Mouse (Mus musculus): Measurements from ENCODE around the gene Hdgf. TPM values are rescaled to one million over a fixed set of nuclear protein-coding genes. Genes with fewer than 3 reads are reported as not detected.
"Not testable (repeated sequence)": the region's sequence is repeated elsewhere in the genome, so short reads cannot be mapped to it uniquely, and the experiment has no call there.

Hdgf gene
- 140 and 1,011 TPM in 2 replicates for polyA plus RNA-seq (2012; ENCODE audit: insufficient read depth, low replicate concordance)

DNA sequence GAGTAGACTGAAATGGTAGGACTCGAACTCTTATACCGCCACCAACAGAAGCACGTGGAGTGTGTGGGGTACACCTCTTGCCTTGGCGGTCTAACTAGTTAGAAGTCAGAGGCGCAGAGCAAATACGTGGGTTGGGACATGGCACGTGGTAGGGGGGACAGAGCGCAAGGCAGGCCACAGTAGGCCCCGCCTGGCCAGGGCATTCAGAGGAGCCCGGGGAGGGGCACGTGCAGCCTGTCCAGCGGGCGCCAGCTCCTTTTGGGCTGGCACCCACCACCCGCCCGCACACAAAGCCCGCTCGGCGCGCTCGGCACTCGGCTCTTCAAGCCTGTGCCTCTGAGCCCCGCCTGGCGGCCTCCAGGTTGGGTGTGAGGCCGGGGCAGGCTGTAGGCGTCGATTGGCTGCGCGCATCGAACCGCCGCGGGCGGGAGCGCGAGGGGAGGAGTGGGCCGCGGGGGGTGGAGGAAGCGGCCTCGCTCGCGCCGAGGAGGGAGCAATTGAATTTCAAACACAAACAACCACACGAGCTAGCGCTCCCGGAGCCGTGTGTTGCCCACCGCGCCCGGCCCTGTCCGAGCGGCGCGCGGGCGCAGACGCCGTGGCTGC, at the start of gene Hdgf:
Hdgf (plus strand) TSS at position 442 of the 606 bp plus-strand sequence.
- TF ChIP-seq FLI1 (IDR thresholded peaks at IDR 0.05; ENCODE audit: low read length) (no peak), GATA1 (IDR thresholded peaks at IDR 0.05; ENCODE audit: borderline replicate concordance, low read length) (no peak)
- peak within 1 kb of the TSS; percentile 98 for H3K4me3 ChIP-seq (replicated peaks)
- H3K4me1 ChIP-seq = peaks cover 67% of the 10 kb centered on the region
- no peaks in the 10 kb centered on the region for H3K27me3 ChIP-seq (replicated peaks)
- H3K36me3 ChIP-seq (replicated peaks; ENCODE audit: low read length) = peaks cover 4% of the 10 kb centered on the region
- no peaks in the 10 kb centered on the region for H3K9me3 ChIP-seq

DNA sequence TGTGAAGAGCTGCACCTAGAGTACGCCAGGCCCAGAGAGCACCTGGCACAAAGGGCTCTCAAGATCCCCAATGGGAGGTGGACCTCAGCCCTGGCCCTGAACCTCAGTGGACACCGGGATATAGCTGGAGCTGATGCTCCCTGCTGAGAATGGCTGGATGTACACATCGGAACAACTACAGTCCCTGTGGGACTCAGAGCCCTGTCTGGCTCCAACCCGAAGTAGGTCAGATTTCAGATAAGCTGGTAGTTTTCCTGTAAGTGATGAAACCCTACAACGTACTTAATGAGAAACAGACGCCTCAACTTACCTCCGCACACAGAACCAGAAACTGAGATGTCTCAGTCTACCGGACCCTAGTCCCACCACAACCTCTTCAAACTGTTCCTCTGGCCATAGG, 48.5 kb upstream of the Hdgf start:
- peaks cover 70% of the 10 kb centered on the region for H3K36me3 ChIP-seq (replicated peaks; ENCODE audit: low read length)

DNA sequence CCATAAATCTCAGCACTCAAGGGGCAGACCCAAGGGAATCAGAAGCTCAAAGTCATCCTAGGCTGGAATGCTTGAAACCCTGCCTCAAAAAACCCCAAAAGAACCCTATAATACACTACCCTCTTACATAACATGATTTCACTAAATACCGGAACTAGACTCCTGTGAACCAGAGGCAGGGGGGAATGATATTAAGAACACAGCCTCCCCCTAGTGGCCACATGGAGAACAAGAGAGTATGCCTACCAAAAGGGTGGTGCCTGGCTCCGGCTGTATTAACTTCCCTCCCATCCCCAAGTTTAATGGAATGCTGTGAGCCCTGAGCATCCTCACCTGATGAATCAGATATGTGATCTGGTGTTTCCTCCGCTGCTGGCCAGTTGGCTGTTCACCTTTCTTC, 46.3 kb upstream of the Hdgf start:
- H3K4me3 ChIP-seq (replicated peaks) = no peak overlapping the region
- H3K4me1 ChIP-seq = peaks cover 12% of the 10 kb centered on the region
- H3K9me3 ChIP-seq = 0 out of 2 replicates have a peak, but pooled peaks cover 5% of the 10 kb centered on the region
- TF ChIP-seq FLI1 (IDR thresholded peaks at IDR 0.05; ENCODE audit: low read length) (no peak), GATA1 (IDR thresholded peaks at IDR 0.05; ENCODE audit: borderline replicate concordance, low read length) (no peak)
- H3K27me3 ChIP-seq (replicated peaks) = no peaks in the 10 kb centered on the region
- peaks cover 87% of the 10 kb centered on the region for H3K36me3 ChIP-seq (replicated peaks; ENCODE audit: low read length)

More for the DNA sequence above, 48.5 kb upstream of the Hdgf start:
- no peak overlapping the region for H3K4me3 ChIP-seq (replicated peaks)
- H3K4me1 ChIP-seq = peaks cover 19% of the 10 kb centered on the region
- TF ChIP-seq GATA1 (IDR thresholded peaks at IDR 0.05; ENCODE audit: borderline replicate concordance, low read length) (no peak), FLI1 (IDR thresholded peaks at IDR 0.05; ENCODE audit: low read length) (no peak)
- 0 out of 2 replicates have a peak, but pooled peaks cover 5% of the 10 kb centered on the region for H3K9me3 ChIP-seq
- peaks cover 12% of the 10 kb centered on the region for H3K27me3 ChIP-seq (replicated peaks)

DNA sequence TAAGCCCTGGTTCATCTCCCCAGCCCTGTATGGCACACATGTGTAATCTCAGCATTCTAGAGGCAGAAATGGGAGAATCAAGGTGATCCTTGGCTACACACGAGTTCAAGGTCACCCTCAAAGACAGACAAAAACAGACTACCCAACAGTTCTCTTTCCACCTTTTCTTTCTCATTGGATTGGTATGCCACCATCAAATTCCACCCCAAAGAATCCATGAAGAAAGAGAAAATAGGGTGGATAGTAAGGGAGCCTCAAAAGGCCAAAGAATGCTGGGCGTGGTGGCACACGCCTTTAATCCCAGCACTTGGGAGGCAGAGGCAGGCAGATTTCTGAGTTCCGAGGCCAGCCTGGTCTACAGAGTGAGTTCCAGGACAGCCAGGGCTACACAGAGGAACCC, 42.0 kb upstream of the Hdgf start:
- not testable (repeated sequence) for H3K4me1 ChIP-seq; H3K4me3 ChIP-seq (replicated peaks); H3K27me3 ChIP-seq (replicated peaks); H3K9me3 ChIP-seq
- peaks cover 91% of the 10 kb centered on the region for H3K36me3 ChIP-seq (replicated peaks; ENCODE audit: low read length)

DNA sequence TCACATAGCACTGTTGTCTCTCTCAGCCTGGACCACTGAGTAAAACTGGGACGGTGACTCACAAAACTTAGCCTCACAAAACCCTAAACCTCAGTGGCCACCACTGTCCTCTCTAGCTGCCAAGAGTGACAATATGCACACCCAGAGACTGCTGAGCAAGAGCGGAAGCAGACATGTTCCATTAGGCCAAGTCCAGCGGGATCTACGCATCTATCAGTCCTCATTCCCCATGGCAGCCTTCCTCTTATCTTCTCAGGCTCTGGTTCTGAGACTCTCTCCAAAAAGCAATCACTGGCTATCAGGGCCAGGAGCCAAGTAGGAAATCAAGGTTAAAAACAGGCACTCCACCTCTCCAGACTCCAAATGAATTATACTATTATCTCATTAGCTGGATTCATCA, 28.4 kb upstream of the Hdgf start:
- peaks cover 81% of the 10 kb centered on the region for H3K36me3 ChIP-seq (replicated peaks; ENCODE audit: low read length)

DNA sequence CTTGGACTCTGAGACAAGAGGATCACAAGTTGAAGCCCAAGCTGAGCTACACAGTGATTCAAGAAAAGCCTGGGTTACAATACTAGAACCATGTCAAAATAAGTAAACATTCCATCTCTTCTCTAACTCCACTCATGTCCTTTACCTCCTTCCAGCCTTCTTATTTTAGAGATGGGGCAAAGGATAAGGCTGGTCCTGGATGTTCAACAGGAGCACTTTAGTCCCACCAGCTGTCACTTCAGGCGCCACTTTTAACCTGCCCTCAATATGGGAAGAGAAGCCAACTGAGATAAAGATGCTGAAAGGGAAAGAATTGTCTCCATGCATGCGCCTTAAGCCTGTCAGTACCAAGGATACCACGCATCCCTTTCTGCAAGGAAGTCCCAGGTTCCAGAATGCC, 21.8 kb upstream of the Hdgf start:
- H3K4me3 ChIP-seq (replicated peaks) = peak overlapping the region; percentile 97
- TF ChIP-seq GATA1 (IDR thresholded peaks at IDR 0.05; ENCODE audit: borderline replicate concordance, low read length) (no peak), FLI1 (IDR thresholded peaks at IDR 0.05; ENCODE audit: low read length) (no peak)
- H3K4me1 ChIP-seq = peaks cover 38% of the 10 kb centered on the region
- peaks cover 32% of the 10 kb centered on the region for H3K36me3 ChIP-seq (replicated peaks; ENCODE audit: low read length)
- H3K27me3 ChIP-seq (replicated peaks) = no peaks in the 10 kb centered on the region
- 0 out of 2 replicates have a peak, but pooled peaks cover 5% of the 10 kb centered on the region for H3K9me3 ChIP-seq

More for the DNA sequence above, 28.4 kb upstream of the Hdgf start:
- H3K9me3 ChIP-seq = no peaks in the 10 kb centered on the region
- H3K4me1 ChIP-seq = peaks cover 24% of the 10 kb centered on the region
- TF ChIP-seq FLI1 (IDR thresholded peaks at IDR 0.05; ENCODE audit: low read length) (no peak), GATA1 (IDR thresholded peaks at IDR 0.05; ENCODE audit: borderline replicate concordance, low read length) (no peak)
- H3K4me3 ChIP-seq (replicated peaks) = no peak overlapping the region
- no peaks in the 10 kb centered on the region for H3K27me3 ChIP-seq (replicated peaks)

DNA sequence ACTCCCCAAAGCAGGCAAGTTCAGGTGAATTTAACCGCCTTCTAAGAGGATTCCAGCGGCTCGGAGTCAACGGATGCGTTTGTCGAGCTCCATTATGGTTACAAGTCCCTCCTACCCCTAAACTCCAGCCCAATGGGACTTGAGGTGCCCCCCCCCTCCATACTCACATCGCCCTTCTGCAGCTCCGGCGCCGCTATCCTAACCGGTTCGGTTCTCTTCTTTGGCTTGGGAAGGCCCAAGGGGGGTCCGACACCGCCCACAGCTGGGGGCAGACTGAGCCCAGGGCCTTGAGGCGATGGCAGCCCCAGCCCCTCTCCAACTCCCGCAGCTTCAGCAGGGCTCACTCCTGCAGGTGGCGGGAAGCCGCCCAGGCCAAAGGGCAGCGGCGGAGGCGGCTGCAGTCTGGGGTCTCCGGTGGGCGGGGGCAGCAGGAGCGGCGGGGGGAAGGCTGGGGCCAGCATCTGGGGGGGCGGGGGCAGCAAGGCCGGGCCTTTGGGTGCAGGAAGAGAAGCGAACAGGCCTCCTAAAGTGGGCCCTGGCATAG, 21.3 kb upstream of the Hdgf start:
- no peak for TF ChIP-seq GATA1 (IDR thresholded peaks at IDR 0.05; ENCODE audit: borderline replicate concordance, low read length)
- TF ChIP-seq FLI1 (IDR thresholded peaks at IDR 0.05; ENCODE audit: low read length) = no peak
- peaks cover 37% of the 10 kb centered on the region for H3K4me1 ChIP-seq
- 0 out of 2 replicates have a peak, but pooled peaks cover 5% of the 10 kb centered on the region for H3K9me3 ChIP-seq
- H3K36me3 ChIP-seq (replicated peaks; ENCODE audit: low read length) = peaks cover 31% of the 10 kb centered on the region
- H3K27me3 ChIP-seq (replicated peaks) = no peaks in the 10 kb centered on the region
- H3K4me3 ChIP-seq (replicated peaks) = peak overlapping the region; percentile 97

DNA sequence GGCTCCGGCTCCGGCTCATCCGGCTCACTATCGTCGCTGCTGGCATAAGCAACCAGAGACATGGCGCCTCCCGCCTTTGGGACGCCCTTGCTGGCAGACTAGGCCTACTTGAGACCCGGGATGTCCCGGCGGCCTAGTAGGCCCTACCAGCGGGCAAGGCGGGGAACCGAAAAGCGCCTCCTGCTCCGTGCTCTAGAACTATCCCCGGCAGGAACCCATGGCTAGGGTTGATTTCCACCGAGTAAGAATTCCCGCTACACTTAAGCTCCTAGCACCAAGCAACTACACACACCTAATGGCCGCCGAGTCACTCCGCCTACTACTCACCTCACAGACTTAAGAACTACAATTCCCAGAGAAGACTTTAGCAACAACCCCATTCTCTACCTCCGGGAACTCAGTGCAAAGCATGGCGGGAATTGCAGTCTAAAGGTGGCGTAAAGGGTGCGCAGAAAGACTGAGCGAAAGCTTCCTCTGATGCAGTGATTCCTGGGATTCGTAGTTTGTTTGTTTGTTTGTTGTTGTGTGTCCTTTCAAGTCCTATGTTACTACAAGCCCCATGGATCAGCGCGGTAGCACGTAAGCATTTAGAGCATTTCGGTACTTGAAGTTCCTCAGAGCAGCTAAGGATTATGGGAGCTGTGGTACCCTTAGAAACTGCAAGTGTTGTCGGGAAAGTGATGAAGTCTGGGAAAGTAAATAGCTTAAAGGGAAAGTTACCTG, 20.7 kb upstream of the Hdgf start, which contains the start of gene Prcc:
Prcc (minus strand) TSS at position 328 of the 723 bp plus-strand sequence.
- Histone ChIP-seq H3K36me3 (replicated peaks; ENCODE audit: low read length) (peaks cover 25% of the 10 kb centered on the region), H3K27me3 (replicated peaks) (no peaks in the 10 kb centered on the region), H3K9me3 (0 out of 2 replicates have a peak, but pooled peaks cover 5% of the 10 kb centered on the region), H3K4me1 (peaks cover 35% of the 10 kb centered on the region), H3K4me3 (replicated peaks) (peak within 1 kb of the TSS; percentile 97)
- TF ChIP-seq GATA1 (IDR thresholded peaks at IDR 0.05; ENCODE audit: borderline replicate concordance, low read length) = no peak
- no peak for TF ChIP-seq FLI1 (IDR thresholded peaks at IDR 0.05; ENCODE audit: low read length)

DNA sequence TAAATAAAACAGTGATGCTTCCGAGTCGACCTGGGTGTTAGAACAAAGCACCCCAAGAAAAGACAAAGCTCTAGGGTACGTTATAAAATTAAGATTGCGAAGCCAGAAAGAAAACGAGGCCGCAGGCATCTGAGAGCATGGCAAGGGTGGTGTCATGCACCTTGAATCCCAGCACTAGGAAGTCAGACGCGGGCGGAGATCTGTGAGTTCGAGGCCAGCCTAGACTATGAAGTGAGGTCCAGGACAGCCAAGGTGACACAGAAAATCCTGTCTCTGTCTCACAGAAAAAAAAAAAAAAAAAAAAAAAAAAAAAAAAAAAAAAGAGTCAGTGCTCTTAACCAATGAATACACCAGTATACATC, 20.1 kb upstream of the Hdgf start:
- H3K9me3 ChIP-seq = 0 out of 2 replicates have a peak, but pooled peaks cover 5% of the 10 kb centered on the region
- peaks cover 35% of the 10 kb centered on the region for H3K4me1 ChIP-seq
- no peaks in the 10 kb centered on the region for H3K27me3 ChIP-seq (replicated peaks)
- H3K36me3 ChIP-seq (replicated peaks; ENCODE audit: low read length) = peaks cover 21% of the 10 kb centered on the region
- no peak for TF ChIP-seq GATA1 (IDR thresholded peaks at IDR 0.05; ENCODE audit: borderline replicate concordance, low read length)
- no peak for TF ChIP-seq FLI1 (IDR thresholded peaks at IDR 0.05; ENCODE audit: low read length)
- H3K4me3 ChIP-seq (replicated peaks) = peak overlapping the region; percentile 97

DNA sequence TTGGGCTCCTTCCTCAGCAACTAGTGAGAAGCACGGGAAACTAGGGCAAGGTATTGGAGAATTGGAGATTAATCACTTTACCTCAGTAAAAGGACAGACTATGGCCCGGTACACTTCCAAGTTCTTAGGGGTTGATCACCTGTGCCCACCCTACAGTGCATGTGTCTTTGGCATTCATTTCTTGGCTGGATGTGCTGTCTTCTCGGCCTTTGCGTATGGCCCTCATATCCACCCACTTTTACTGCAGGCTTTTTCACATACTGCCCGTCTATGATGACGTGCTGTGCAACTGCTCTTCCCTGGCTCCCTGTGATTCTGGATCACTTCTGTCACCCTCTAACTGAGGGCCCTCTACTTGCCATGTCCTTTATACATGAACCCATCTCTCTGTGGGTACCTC, 19.7 kb upstream of the Hdgf start:
- Histone ChIP-seq H3K4me3 (replicated peaks) (peak overlapping the region; percentile 97), H3K36me3 (replicated peaks; ENCODE audit: low read length) (peaks cover 17% of the 10 kb centered on the region), H3K9me3 (0 out of 2 replicates have a peak, but pooled peaks cover 5% of the 10 kb centered on the region), H3K27me3 (replicated peaks) (no peaks in the 10 kb centered on the region), H3K4me1 (peaks cover 35% of the 10 kb centered on the region)
- TF ChIP-seq GATA1 (IDR thresholded peaks at IDR 0.05; ENCODE audit: borderline replicate concordance, low read length) = no peak
- TF ChIP-seq FLI1 (IDR thresholded peaks at IDR 0.05; ENCODE audit: low read length) = no peak

DNA sequence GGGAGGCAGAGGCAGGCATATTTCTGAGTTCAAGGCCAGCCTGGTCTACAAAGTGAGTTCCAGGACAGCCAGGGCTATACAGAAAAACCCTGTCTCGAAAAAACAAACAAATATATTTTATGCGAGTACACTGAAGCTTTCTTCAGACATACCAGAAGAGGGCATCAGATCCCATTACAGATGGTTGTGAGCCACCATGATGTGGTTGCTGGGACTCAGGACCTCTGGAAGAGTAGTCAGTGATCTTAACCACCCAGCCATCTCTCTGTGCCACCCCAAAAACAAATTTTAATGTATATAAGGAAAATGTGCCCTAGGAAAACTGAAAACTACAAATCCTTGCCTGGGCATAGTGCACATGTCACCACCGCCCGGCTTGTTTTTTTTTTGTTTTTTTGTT, 18.7 kb upstream of the Hdgf start:
- not testable (repeated sequence) for H3K4me3 ChIP-seq (replicated peaks); H3K9me3 ChIP-seq; H3K27me3 ChIP-seq (replicated peaks)
- Histone ChIP-seq H3K4me1 (peaks cover 33% of the 10 kb centered on the region), H3K36me3 (replicated peaks; ENCODE audit: low read length) (peaks cover 12% of the 10 kb centered on the region)
